Mouse (Mus musculus) bone marrow macrophage, adult 2 months (primary cell): ENCODE data around the gene Cox7a2l.

Experiments
- CTCF ChIP-seq: IDR thresholded peaks from 2 replicates; pipeline ENCODE4 v1.5.1; 2012; ENCODE audit warnings: low read depth, mild to moderate bottlenecking, low read length, moderate library complexity
- POLR2A ChIP-seq: IDR thresholded peaks from 2 replicates; pipeline ENCODE4 v1.6.1; 2012; ENCODE audit warnings: mild to moderate bottlenecking, low read depth, low read length, borderline replicate concordance

GRCm38 (mm10) chr17:83562153-83563010 is 45.3 kb upstream of the Cox7a2l start:
- TF ChIP-seq POLR2A (no peak), CTCF (no peak)
